Mouse (Mus musculus): ENCODE data around the gene Fam20a.

Gene Fam20a

GRCm38 (mm10) chr11:109653201-109653600, 68.9 kb downstream of the Fam20a start:
- no peak for DNase-seq (ENCODE audit: low read depth)

DNA sequence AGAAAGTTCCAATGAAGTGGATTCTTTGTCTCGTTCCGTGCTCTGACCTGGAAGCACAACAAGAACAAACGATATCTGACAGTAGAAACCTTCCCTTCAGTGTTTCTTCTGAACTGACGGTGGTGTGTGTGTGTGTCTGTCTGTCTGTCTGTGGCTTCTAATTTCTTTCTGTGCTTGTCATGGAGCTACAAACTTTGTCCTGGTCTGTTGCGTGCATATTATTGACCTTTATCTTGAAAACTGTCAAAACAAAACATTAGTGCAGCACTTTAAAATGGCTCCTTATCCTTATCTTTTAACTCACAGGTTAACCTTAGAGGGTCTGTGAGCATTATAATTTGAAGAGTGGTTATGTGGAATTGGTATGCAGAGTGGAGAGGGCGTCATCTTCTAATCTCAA, 69.6 kb downstream of the Fam20a start:
- no peak for DNase-seq (ENCODE audit: low read depth)

DNA sequence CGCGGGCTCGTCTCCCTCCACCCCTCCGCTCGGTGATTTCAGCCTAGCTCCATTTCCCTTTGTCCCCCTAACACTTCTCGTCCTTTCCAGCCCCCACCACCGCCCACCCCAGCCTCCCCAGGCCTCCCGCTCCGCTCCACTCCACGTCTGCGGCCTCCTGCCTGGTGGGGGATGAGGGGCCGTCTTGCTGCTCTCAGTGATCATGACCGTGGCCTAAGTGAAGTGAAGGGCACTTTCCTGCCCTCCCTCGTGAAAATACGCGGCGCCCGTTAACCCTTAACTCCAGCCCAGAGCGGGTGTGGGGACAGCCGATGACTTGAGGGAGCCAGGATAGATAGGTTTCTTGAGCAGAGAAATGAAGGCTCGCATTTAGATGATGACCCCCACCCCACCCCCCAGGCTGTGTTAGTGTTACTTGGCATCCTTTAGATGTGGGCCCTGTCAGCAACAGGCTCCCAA, 70.5 kb downstream of the Fam20a start:
- DNase-seq (ENCODE audit: low read depth): no peak

DNA sequence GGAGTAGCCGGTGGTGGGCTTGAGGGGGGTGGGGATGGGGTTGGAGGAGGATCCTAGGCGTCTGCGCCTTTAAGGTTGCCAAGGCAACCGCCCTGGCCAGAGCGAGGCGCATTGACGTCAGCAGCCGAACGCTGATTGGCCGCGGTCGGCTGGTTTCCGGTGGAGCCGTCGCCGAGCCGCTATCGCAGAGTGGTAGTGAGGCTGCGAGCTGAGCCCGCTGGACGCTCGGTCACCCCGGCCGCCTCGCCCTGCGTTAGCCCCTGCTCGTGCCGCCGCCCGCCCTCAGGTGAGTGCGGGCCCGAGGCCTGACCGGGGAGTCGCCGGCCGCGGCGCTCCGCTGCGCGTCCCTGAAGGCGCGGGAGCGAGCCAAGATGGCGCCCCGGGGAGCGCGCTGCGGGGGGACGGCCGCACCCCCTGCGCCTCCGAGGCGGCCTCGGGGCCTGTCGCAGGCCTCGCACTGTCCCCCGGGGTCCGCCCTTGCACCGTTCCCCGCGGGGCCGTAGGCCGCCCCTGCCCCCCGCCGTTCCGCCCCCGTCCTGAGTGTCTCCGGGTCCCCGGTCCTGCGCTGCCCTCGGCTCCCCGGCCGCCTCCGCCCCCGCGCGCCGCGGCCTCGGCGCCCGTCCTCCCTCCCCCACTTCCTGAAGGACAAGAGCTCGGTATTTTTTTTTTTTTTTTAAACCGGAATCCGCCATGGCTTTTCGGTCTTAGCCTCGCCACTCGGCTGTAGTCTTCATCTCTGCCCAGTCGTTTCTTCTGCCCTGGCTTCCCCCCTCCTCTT, 71.1 kb downstream of the Fam20a start:
- peak; percentile 84 for DNase-seq (ENCODE audit: low read depth)

GRCm38 (mm10) chr11:109649975-109650701, 71.9 kb downstream of the Fam20a start:
- peak; percentile 65 for DNase-seq (ENCODE audit: low read depth)

DNA sequence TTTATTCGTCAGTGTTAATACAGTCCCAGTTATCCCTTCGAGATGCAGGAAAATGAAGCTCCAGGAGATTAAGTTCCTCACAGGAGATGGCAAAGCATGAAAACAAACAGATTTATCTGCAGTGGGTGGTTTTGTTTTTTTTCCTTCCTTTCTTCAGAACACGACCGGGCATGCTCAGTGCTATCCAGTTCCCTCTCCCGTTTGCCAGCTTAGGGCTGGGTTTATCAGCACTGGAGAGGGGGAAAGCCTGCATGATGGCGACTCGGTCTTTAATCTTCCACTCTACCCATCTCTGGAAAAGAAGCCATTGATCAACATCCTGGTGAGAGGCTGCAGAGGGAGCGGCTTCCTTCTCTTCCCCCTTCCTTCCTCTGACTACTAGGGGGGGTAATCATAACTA, 72.9 kb downstream of the Fam20a start, which contains the start of gene Prkar1a:
TSS of gene Prkar1a (plus strand) at position 200 of the 400 bp plus-strand sequence.
- peak; percentile 43 for DNase-seq (ENCODE audit: low read depth)

DNA sequence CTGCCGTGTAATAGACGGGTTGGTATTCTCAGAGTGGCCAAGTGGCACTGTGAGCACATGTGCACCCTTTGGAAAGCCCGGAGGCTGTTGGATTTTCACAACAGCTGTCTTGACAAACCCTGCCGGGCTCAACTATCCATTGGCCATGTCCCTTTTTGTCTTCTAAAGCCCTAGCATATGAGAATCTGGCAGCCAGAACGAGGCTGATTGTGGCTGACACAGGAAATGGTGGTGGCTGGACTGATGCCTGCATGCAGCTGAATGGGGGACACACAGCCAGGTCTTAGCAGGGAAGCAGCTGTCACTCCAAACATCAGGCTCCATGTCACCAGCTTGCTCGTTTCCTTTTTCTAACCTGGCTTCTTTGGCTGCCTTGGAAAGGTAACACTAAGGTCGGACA, 73.6 kb downstream of the Fam20a start:
- peak; percentile 90 for DNase-seq (ENCODE audit: low read depth)

DNA sequence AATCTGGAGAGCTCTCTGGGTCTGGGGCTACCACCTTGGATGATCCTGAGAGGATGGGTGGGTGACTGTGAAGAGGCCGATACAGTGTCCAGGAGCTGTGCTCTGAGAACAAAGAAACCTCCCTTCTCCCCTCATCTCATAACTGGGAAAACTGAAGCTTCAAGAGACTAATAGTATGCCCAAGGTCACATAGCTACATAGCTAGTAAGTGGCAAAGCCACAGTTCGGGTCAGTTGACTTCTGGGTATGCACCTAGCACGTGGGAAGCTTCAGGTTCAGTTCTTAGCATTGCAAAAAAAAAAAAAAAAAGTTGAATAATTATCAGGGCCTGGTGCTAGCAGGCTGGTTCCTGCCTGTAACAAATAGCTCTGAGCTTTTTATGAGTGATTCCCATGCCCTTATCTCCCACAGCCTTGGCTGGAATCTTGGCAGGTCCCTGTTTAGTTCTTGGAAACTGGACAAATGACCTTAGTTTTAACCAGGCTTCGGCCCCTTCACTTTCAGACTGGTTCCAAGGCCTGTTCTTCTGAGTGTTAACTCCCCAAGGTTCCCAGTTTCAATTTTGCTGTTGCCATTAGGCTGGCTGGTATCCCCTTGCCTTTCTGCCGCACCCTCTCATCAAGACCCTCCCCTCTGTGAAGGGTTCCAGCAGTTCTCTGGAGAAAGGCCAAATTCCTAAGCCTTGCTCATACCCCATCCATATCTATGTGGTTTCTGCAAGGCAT, 80.4 kb downstream of the Fam20a start:
- no peak for DNase-seq (ENCODE audit: low read depth)

DNA sequence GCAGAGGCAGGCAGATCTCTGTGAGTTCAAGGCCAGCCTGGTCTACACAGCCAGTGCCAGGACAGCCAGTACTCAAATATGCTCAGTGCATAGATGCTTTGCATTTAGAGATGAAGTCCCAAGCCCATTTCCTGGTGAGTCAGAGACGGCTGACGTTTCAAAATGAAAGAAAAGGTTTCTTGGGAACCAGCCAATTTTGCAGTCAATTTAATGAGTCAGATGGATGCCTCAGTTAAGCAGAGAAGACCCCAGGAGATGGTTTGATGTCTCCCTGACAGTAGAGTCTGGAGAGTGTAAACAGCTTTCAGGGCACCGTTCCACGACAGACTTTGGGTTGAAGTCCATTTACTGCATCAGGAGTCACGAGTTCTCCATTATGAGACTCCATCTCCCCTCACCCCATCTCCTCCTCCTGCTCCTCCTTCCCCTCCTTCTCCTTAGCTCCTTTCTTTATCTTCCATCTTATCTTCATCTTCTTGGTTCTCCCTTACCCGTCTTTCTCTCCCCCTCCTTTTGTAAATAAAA, 86.1 kb downstream of the Fam20a start:
- peak; percentile 81 for DNase-seq (ENCODE audit: low read depth)

DNA sequence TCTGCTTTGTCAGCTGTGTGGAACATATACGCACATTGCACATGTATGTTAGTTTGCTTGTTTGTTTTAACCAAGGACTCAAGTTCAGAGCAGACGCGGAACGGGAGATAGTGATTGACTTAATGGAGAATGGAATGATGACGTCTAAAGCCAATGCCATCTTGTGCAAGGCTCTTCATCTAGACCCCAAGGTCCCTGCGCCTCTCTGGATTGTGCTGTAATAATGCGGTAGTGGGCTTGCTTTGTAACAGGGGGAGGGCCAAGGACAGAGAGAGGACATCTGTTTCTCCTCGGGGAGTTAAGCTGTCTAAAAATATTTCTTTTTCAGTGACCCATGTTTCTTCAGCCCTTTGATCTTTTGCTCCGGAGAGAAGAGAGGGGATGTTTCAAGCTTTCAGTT, 87.2 kb downstream of the Fam20a start:
- DNase-seq (ENCODE audit: low read depth): no peak

GRCm38 (mm10) chr11:109629021-109629521, 93.0 kb downstream of the Fam20a start:
- DNase-seq (ENCODE audit: low read depth): no peak

DNA sequence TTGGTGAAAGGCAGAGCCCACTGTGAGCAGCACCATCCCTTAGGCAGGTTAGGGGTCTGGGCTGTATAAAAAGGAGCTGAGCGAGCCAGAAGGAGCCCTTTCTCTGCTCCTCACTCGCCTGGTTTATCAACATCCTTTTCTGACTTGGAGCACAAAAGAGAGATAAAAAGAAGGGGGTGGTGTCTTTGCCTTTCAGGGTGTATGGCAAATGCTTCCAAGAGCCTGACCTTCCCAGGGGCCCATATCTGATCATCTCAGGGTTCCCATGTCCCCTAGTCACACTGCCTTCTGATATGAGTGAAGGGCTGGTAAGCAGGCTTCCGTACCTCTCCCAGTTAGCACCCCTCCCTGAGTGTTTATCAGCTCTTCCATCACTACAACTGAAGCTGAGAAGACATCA, 94.0 kb downstream of the Fam20a start:
- DNase-seq (ENCODE audit: low read depth): no peak

- DNase-seq (ENCODE audit: low read depth): peak; percentile 49
These were observed 94.4 kb downstream of the Fam20a start for GRCm38 (mm10) chr11:109627648-109628047.

DNA sequence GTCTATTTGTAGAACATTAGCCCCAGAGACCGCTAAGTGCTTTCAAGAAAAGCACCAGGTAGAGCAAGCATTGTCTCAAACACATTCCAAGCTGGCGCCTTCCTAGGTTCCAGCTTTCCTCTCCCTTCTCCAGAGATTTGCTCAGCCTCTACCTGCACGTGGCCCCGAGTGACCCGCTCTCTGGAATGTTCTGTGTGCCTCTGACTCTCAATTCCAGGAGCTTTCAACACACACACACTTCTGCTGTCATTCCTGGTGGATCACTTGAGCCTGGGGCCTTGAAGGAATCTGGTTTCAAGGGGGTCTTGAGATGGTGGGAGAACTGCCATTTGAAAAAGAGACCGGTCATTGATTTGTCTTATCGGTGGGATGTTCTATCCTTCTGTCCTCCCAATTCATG, 98.8 kb downstream of the Fam20a start:
- DNase-seq (ENCODE audit: low read depth): no peak

GRCm38 (mm10) chr11:109622518-109623037, 99.5 kb downstream of the Fam20a start:
- DNase-seq (ENCODE audit: low read depth): peak; percentile 91

DNA sequence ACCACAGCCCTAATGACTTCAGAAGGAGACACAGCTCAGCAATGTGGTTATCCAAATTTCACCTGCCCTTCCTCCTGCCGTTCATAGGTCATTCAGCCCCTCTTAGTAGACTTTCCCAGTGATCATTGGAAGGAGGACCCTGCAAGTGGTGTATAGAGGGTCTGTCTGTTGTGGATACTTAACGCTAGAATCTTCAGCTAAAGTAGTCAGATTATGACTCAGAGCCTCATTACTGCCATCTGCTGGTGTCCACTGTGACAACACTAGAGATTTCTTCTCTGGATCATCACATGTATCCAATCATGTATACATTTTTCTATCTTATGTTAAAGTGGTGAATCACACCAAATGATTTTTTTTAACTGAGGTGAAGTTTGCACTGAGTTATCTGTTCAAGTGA, 100.9 kb downstream of the Fam20a start:
- DNase-seq (ENCODE audit: low read depth): peak; percentile 79

GRCm38 (mm10) chr11:109620356-109620755, 101.7 kb downstream of the Fam20a start:
- no peak for DNase-seq (ENCODE audit: low read depth)

Data from 416B (cell line).